Mouse (Mus musculus) heart, embryonic 11.5 days (tissue): ENCODE results near the gene Mxra7. TPM values are rescaled to one million over a fixed set of nuclear protein-coding genes. Genes with fewer than 3 reads are reported as not detected.
A peak's percentile ranks its signal among the peaks of the same experiment; 100 is the strongest.

Experiments
- ATAC-seq: fragments of 200-750 bp; cut with Nextera tagmentation; replicated peaks from 2 replicates; pipeline ENCODE4 v1.8.0; 2017; ENCODE audit warnings: moderate library complexity; ENCODE audit not compliant: insufficient number of reproducible peaks, low FRiP score, low TSS enrichment
- H3K27ac ChIP-seq: fragments of 300-500 bp; sonication (generic); 2 replicates; pipeline ENCODE4 v1.5.1; 2014; ENCODE audit warnings: mild to moderate bottlenecking, low read depth, low read length
- H3K27me3 ChIP-seq: fragments of 300-500 bp; sonication (generic); 2 replicates; pipeline ENCODE4 v1.6.1; 2014; ENCODE audit warnings: mild to moderate bottlenecking, low read length, mixed read lengths; ENCODE audit not compliant: control insufficient read depth, insufficient read depth
- H3K36me3 ChIP-seq: fragments of 300-500 bp; sonication (generic); 2 replicates; pipeline ENCODE4 v1.6.1; 2014; ENCODE audit warnings: mild to moderate bottlenecking, low read length, moderate library complexity, mixed read lengths; ENCODE audit not compliant: control insufficient read depth, insufficient read depth
- H3K4me1 ChIP-seq: fragments of 300-500 bp; sonication (generic); 2 replicates; pipeline ENCODE4 v1.6.1; 2014; ENCODE audit warnings: low read length; ENCODE audit not compliant: control insufficient read depth, insufficient read depth
- H3K4me2 ChIP-seq: fragments of 300-500 bp; sonication (generic); 2 replicates; pipeline ENCODE4 v1.6.1; 2014; ENCODE audit warnings: mild to moderate bottlenecking, moderate library complexity
- H3K4me3 ChIP-seq: fragments of 300-500 bp; sonication (generic); 2 replicates; pipeline ENCODE4 v1.5.1; 2014; ENCODE audit warnings: low read depth, low read length
- H3K9ac ChIP-seq: fragments of 300-500 bp; sonication (generic); 2 replicates; pipeline ENCODE4 v1.6.1; 2014; ENCODE audit warnings: mild to moderate bottlenecking, low read depth, low read length, moderate library complexity
- H3K9me3 ChIP-seq: fragments of 300-500 bp; sonication (generic); replicated peaks from 2 replicates; pipeline ENCODE4 v1.6.1; 2016; ENCODE audit warnings: low read length; ENCODE audit not compliant: control insufficient read depth
- WGBS: fragments of 180-500 bp; shearing (Covaris S2); extraction: QIAGEN DNeasy Blood & Tissue Kit; methylation state at CpG from one replicate; pipeline ENCODE4 v1.1.7; 2014; ENCODE audit not compliant: insufficient replicate concordance; 5-methylcytosine and 5-hydroxymethylcytosine counted together
- polyA plus RNA-seq: library from polyadenylated mRNA; unstranded; fragments of >200 nt; fragmentation: Nextera tagmentation; extraction: Ambion mirVana; gene quantifications from 2 replicates; pipeline ENCODE4 v1.2.1, GENCODE M21; 2014

Mxra7 gene
- polyA plus RNA-seq = 15.9 and 16.1 TPM in 2 replicates

DNA sequence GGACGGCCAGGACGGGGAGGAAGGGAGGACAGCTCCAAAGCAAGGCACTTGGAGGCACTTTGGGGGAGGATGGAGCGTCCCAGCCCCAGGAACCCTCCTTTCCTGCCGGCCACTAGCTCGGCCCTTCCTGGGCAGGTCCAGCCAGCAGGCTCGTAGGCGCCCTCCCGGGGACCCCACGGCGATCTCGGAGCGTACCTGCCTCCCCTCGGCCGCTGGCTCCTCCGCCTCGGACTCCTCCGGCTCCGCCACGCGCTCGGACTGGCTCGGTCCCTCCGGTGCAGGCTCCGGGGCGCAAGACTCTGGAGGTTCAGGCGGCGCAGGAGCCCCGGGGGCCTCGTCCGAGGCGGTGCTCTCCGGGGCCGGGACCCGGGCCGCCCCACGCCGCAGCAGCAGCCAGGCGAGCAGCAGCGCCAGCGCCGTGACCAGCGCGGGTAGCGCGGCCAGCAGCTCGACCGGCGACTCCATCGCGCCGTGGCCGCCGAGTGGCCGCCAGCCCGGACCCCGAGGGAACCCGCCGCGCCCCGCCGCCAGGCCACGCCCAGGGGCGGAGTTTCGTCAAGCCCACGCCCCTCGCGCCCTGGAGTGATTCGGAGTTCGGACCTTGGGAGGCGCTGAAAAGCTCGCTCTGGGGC is at the start of gene Mxra7:
Gene Mxra7 (minus strand): TSS at position 513 of the 632 bp plus-strand sequence.
- peak within 1 kb of the TSS; percentile 78 for H3K9ac ChIP-seq
- H3K27me3 ChIP-seq = no peaks in the 10 kb centered on the region
- WGBS = under 1% methylated on average over 70 of the region's 71 CpGs
- peak within 1 kb of the TSS; percentile 38; the same call in 1 of the 2 replicates for H3K27ac ChIP-seq
- H3K4me3 ChIP-seq = peak within 1 kb of the TSS; percentile 57
- no peaks in the 10 kb centered on the region for H3K9me3 ChIP-seq
- peak; percentile 46 for ATAC-seq
- H3K4me2 ChIP-seq = peak within 1 kb of the TSS; percentile 73
- peaks cover 3% of the 10 kb centered on the region for H3K36me3 ChIP-seq
- H3K4me1 ChIP-seq = peaks cover 20% of the 10 kb centered on the region

DNA sequence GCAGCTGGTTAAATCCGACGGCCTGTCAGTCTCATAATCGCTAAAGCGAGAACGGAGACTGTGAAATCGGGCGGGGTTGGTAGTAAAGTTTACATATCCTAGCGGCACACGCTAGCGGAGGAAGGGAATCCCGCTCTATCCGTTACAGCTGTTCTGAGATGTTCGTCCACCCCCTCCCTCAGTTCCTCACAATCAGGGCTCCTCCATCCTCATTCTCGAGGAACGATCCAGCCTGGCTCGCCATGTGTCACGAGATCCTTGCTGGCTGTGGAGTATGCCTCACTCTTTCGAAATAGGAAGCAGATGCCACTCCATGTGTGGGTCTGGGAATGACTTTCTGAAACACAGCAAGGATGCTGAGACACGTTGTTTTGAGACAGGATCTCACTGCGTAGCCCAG is 46.1 kb upstream of the Mxra7 start:
- Histone ChIP-seq H3K4me3 (no peak overlapping the region), H3K36me3 (peaks cover 16% of the 10 kb centered on the region), H3K9me3 (no peaks in the 10 kb centered on the region), H3K9ac (no peak overlapping the region), H3K27ac (no peak overlapping the region), H3K27me3 (no peaks in the 10 kb centered on the region), H3K4me2 (no peak overlapping the region), H3K4me1 (no peaks in the 10 kb centered on the region)
- no peak for ATAC-seq
- WGBS = 87% methylated on average over 20 of the region's 20 CpGs

DNA sequence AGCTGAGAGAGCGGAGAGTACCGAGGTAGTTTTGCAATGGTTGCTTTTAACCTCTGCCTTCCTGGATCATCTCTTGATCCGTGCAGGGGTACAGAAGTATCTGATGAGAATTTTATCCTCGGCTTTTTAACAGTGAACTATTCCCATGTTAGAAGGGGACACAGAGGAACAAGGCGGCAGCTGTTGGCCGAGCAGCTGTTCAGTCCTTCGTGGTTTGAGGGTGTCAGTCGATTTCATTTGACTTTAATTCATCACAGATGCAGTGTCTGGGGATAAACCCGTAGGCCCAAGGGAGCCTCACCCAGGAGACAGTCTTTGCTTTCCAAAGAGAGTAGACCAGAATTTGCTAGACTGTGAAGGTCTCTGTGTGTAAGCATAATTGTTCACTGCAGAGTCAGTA is 43.7 kb upstream of the Mxra7 start:
- Histone ChIP-seq H3K9me3 (no peaks in the 10 kb centered on the region), H3K4me2 (no peak overlapping the region), H3K9ac (no peak overlapping the region), H3K4me3 (no peak overlapping the region), H3K27ac (no peak overlapping the region), H3K4me1 (no peaks in the 10 kb centered on the region), H3K27me3 (no peaks in the 10 kb centered on the region), H3K36me3 (peaks cover 17% of the 10 kb centered on the region)
- 86% methylated on average over 9 of the region's 9 CpGs for WGBS
- ATAC-seq = no peak

- WGBS = 79% methylated on average over 4 of the region's 4 CpGs
- H3K9ac ChIP-seq = no peak overlapping the region
Measured at GRCm38 (mm10) chr11:116869641-116870040, 41.8 kb upstream of the Mxra7 start.

GRCm38 (mm10) chr11:116869223-116869622 is 41.4 kb upstream of the Mxra7 start:
- no peaks in the 10 kb centered on the region for H3K9me3 ChIP-seq
- 75% methylated on average over 8 of the region's 8 CpGs for WGBS

More at GRCm38 (mm10) chr11:116869641-116870040, 41.8 kb upstream of the Mxra7 start:
- H3K27ac ChIP-seq = no peak overlapping the region
- ATAC-seq = no peak
- H3K4me3 ChIP-seq = no peak overlapping the region
- H3K4me1 ChIP-seq = peaks cover 7% of the 10 kb centered on the region
- H3K9me3 ChIP-seq = no peaks in the 10 kb centered on the region
- H3K27me3 ChIP-seq = no peaks in the 10 kb centered on the region
- no peak overlapping the region for H3K4me2 ChIP-seq
- peaks cover 22% of the 10 kb centered on the region for H3K36me3 ChIP-seq

DNA sequence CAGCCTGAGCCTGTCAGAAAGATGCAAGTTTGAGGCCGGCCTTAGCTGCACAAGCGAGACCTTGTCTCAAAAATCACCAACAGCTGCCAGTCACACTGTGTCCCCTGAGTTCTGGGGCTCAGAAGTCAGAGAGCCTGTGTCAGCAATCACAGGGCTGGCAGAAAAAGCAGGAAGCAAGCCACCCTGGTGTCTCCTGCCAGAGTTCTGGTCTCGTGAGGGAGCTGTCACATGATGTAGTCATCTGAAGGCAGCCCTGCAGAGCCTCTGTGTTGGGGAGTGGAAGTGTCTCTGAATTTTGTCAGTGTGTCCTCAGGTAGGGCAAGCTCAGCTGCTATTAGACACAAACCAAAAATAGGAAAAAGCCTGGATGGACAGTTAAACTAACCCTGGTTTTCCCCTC is 40.3 kb upstream of the Mxra7 start:
- H3K4me1 ChIP-seq = peaks cover 15% of the 10 kb centered on the region
- H3K4me3 ChIP-seq = no peak overlapping the region
- no peak for ATAC-seq
- no peaks in the 10 kb centered on the region for H3K9me3 ChIP-seq
- peak overlapping the region; percentile 36; the same call in 1 of the 2 replicates for H3K27ac ChIP-seq
- no peaks in the 10 kb centered on the region for H3K27me3 ChIP-seq
- H3K4me2 ChIP-seq = no peak overlapping the region
- H3K36me3 ChIP-seq = peaks cover 17% of the 10 kb centered on the region
- H3K9ac ChIP-seq = no peak overlapping the region
- WGBS = 53% methylated on average over 3 of the region's 3 CpGs

More at GRCm38 (mm10) chr11:116869223-116869622, 41.4 kb upstream of the Mxra7 start:
- Histone ChIP-seq H3K9ac (no peak overlapping the region), H3K4me2 (no peak overlapping the region), H3K4me3 (no peak overlapping the region), H3K27ac (no peak overlapping the region), H3K36me3 (peaks cover 18% of the 10 kb centered on the region), H3K4me1 (peaks cover 11% of the 10 kb centered on the region), H3K27me3 (no peaks in the 10 kb centered on the region)
- ATAC-seq = no peak

DNA sequence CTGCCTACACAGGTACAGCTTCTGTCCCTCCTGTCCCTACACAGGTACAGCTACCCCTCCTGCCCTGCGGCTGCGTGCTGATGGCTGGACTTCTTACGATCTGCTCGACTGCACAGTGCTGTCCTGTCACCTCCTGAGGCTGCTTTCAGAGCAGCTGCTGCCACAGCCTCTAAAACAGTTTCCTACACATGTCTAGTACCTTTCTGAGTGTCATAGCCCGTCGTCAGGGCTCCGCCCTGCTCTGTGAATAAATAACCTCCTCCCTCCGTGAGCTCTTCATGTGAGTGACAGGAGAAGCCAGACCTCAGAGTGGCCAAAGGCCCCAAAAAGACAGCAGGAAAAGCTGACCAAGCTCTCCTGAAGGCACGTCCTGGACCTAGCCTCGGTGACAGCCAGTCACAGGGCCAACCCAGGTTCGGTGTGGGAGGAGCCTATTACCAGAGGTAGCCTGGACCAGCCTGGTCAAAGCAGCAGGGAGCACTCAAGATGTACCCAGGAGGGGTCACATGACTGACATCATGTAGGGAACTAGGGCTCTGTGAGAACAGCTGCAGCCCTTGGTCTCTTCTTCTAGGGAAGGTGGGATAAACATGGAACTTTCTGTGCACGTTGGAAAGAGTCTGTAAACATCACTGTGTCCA is 38.2 kb upstream of the Mxra7 start:
- Histone ChIP-seq H3K36me3 (peaks cover 23% of the 10 kb centered on the region), H3K9ac (no peak overlapping the region), H3K27me3 (no peaks in the 10 kb centered on the region), H3K9me3 (no peaks in the 10 kb centered on the region), H3K27ac (no peak overlapping the region), H3K4me3 (no peak overlapping the region), H3K4me1 (peaks cover 15% of the 10 kb centered on the region), H3K4me2 (no peak overlapping the region)
- 75% methylated on average over 12 of the region's 12 CpGs for WGBS
- ATAC-seq = no peak

- H3K27ac ChIP-seq = peak overlapping the region; percentile 79
- no peaks in the 10 kb centered on the region for H3K9me3 ChIP-seq
- 0 out of 2 replicates have a peak overlapping the region, but pooled peaks have one; percentile 5 for H3K9ac ChIP-seq
- H3K4me2 ChIP-seq = peak overlapping the region; percentile 14; the same call in 1 of the 2 replicates
- peaks cover 15% of the 10 kb centered on the region for H3K4me1 ChIP-seq
- no peak overlapping the region for H3K4me3 ChIP-seq
- 32% methylated on average over 10 of the region's 10 CpGs for WGBS
- H3K27me3 ChIP-seq = no peaks in the 10 kb centered on the region
- H3K36me3 ChIP-seq = peaks cover 23% of the 10 kb centered on the region
- ATAC-seq = peak; percentile 39; the same call in 1 of the 2 replicates
Measured at GRCm38 (mm10) chr11:116864444-116864843, 36.6 kb upstream of the Mxra7 start.
